Mouse (Mus musculus): ENCODE results near the gene Hist1h3f.
A peak's percentile ranks its signal among the peaks of the same experiment; 100 is the strongest.
"Not testable (repeated sequence)": the region's sequence is repeated elsewhere in the genome, so short reads cannot be mapped to it uniquely, and the experiment has no call there.

Gene Hist1h3f

DNA sequence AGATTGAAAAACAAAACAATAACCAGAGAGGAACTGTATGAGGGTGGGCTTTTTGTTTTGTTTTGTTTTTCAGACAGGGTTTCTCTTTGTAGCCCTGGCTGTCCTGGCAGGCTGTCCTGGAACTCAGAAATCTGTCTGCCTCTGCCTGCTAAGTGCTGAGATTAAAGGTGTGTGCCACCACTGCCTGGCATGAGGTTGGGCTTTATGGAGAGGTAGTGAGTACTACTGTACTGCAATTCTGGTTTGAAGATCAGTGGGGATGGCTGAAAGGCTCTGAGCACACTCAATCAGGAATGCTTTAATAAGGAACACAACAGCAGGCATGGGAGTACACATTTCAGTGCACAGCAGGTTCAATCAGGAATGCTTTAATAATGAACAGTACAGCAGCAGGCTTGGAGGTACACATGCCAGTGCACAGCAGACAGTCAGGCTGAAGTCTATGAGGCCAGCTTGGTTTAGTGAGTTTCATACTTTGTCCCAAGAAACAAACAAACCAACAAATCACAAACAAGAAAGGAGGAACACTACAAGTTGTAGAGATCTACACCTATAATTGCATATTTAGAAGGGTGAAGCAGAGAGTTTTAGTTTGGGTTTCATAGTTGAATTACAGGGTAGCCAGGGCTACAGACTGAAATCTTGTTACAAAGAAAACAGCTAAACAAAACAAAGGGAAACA, 39.7 kb downstream of the Hist1h3f start:
- no peak for DNase-seq (ENCODE audit: low spot score)

DNA sequence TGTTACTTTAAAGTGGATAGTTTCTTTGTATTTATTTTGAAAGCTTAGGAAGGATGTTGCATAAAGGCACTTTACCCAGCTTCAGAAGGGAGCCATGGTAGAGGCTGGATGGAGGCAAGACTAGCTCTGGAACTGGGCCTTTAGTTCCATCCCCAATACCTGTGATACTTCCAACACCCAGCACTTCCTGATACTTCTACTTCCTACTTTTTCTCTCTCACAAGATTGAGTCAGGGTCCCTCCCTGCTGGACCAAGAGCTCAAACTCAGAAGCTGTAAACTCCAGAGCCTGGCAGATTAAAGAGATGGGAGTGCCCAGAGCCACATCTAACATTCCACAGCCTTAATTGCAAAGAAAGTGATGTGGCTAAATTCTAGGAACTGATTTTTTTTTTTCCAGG, 40.5 kb downstream of the Hist1h3f start:
- no peak for DNase-seq (ENCODE audit: low spot score)

DNA sequence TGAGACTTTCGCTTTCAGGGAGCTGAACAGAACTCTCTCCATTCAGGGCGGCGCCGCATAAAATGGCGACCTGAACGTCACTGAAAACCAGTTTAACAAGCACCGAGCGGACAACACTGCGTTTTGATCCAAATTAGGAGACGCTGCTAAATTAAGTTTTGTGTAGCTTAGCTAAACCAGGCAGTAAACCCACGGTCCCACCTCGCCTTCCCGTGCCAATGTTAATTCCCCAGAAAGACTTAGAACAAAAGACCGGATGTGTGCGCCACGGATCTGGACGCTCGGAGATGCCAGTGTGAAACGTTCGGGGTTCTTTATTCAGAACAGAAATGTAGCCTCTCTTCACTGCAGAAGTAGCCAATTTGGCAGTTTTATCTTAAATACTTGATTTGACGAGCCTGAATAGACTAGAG, 41.2 kb downstream of the Hist1h3f start:
- DNase-seq (ENCODE audit: low spot score), result peak; percentile 66

DNA sequence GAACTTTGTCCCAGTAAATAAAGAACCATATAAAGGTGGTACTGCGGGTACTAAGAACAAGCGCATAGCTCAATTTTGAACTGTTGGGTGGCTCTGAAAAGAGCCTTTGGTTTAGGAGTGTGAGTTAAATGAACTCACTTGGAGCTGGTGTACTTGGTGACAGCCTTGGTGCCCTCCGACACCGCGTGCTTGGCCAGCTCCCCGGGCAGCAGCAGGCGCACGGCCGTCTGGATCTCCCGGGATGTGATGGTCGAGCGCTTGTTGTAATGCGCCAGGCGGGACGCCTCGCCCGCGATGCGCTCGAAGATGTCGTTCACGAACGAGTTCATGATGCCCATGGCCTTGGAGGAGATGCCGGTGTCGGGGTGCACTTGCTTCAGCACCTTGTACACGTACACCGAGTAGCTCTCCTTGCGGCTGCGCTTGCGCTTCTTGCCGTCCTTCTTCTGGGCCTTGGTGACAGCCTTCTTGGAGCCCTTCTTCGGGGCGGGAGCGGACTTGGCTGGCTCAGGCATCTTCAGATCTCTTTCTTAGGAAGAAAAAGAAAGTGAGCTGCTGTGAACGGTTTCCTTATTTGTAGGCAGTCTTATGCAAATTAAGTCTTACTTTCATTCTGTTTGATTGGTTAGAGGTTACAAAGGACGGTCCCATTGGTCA, 41.7 kb downstream of the Hist1h3f start:
- peak; percentile 69 for DNase-seq (ENCODE audit: low spot score)

DNA sequence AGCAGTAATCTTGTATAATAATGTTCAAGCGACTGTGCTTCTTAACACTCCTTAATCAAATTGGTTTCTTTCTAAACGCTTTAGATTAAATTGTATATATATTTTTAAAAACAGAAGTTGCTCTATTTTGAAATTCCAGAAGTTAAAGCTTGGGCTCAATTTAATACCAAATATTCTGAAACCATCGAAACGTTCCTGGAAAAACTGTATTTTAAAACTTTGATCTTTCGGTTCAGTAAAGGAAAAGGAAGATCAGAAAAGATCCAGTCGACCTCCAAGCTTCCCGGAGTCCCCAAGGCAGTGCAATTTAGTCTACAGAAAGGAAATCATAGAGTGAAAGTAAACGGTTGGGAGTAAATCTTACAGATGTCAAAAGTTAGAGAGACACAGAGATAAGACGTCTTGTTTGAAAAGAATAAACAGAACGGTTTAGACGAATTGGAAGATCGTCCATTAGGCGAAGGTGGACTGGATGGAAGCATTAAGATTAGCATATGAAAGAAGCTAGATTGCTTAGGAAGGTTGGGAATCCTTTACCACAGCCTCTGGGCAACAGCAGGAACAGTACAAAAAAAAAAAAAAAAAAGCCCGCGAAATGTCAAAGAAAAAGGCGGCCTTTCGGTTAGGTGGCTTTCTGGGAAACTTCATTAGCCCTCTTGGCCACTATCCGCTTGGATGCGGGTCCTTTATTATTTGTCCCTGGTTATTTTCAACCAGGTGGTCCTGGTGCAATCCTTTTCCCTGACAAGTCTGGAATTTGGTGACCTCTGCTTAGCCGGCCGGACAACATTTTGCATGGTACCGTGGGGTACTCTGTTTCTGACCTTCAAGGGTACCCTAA, 42.5 kb downstream of the Hist1h3f start:
- no peak for DNase-seq (ENCODE audit: low spot score)

DNA sequence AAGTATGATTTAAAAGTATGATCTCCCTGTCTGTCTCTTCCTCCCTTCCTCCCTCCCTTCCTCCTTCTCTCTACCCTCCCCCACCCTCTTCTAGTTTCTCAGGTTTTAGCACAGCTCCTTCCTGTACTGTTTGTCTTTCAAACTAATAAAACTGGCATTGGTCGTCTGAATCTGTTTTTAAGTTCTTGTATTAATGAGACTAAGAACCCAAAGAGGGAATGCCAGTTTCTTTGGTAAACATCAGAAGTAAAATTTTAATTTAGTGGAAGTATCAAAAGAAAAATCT, 43.0 kb downstream of the Hist1h3f start:
- DNase-seq (ENCODE audit: low spot score), result no peak

DNA sequence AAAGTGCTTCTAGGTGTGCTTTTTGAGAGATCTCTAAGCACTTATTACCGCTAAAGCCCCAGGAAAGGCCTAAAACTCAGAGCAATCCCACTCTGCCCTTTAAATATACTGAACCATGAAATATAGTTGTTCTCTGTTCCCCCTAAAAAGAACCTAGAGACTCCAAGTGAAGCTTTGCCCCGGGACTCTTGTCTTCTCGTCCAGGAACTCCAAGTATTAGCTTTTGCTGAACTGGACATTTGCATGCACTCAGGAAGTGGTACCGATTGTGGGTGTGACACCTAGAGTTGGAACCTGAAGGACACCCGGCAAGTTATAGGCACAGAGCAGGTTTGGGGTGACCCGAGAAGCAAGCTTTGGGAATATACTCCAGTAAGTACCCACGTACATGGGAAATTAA, 47.4 kb downstream of the Hist1h3f start:
- no peak for DNase-seq (ENCODE audit: low spot score)

DNA sequence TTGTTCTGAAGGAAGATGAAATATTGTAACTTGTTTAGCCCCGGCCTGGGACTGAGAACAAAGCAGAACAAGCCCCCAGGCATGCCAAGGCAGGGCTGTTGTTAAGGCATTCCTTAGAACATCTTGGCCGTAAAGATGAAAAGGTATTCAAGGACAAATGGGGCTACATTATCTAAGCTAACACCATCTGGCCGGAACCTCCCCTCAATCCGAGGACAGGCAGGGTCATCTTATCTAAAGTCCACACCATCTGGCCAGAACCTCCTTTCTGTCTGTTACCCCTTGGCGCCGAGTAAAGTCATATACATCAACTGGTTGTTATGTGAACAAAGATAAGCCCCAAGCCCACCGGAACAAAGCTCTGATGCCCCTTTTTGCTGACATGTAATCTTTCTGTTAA, 48.0 kb downstream of the Hist1h3f start:
- DNase-seq (ENCODE audit: low spot score), result not testable (repeated sequence)

DNA sequence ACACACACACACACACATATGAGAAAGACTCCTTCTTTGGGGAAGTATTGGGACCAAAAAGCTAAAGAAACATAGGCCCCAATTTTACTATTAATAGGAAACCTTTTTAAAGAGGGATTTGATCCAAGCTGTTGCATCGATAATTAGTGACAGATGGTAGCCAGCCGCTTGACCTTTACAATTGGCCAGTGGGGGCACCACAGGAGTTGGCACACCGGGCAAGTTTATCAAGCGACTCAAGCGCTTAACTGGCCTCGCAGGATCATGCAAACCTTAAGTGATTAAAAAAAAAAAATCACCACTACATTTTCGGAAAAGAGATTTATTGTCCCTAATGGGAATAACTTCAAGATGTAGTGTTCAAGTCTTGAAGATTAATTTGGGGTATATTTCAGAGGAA, 48.8 kb downstream of the Hist1h3f start:
- DNase-seq (ENCODE audit: low spot score), result no peak

DNA sequence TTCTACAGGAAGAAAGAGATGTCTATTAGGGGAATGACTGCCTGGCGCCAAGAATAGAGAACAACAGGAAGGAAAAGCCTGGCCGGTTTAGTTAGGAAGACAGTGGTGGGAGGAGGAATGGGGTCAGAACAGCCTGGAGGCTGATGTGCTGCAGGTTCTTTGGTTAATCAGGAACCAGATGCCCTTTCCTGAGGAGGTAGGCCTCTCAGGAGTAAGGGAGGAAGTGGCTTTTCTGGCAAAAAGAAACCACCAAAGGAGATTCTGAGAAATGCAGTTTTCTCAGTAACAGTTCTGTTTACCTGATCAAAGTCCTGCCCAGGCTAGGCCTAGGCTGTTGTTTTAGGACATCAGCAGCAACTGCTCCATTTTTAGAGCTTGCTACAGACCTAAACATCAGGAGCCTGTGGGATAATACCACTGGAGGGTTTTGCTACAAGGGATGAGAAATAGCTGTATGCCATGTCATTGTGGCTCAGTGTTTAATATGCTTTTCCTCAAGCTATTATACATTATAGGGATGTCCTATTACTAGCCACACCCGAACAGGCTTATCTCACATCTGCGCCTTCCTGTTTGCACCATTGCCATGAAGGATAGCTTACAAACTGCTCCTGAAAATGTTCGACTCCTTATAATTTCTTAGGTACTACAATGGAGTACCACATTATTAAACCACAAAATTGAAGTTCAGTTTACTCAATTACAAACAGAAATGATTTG, 49.4 kb downstream of the Hist1h3f start:
- DNase-seq (ENCODE audit: low spot score), result no peak

Data from ovary, postnatal 36 days (tissue).